Mouse (Mus musculus) MEL (cell line): Measurements from ENCODE around the gene Nomo1. TPM values are rescaled to one million over a fixed set of nuclear protein-coding genes. Genes with fewer than 3 reads are reported as not detected.

Experiments used
- DNase-seq: peaks from one replicate; pipeline ENCODE4 v3.0.0; 2011; ENCODE audit warnings: low read depth, low spot score
- H3K27ac ChIP-seq: 2 replicates; pipeline ENCODE4 v1.5.1; 2012; ENCODE audit warnings: low read depth, mild to moderate bottlenecking, control low read depth, low read length, moderate library complexity; ENCODE audit not compliant: control insufficient read depth
- H3K27me3 ChIP-seq, 2 experiments: fragments of 150-350 bp in 1 of 2; sonication (generic) in 1 of 2; 2 replicates each; pipeline ENCODE4 v1.6.1; 2012; ENCODE audit warnings: low read length in 2 of 2, mild to moderate bottlenecking in 2 of 2, improper control_type of control experiment in 1 of 2, moderate library complexity in 1 of 2; ENCODE audit not compliant: insufficient read depth in 2 of 2, control insufficient read depth in 1 of 2
- H3K36me3 ChIP-seq, 2 experiments: 2 replicates each; pipeline ENCODE4 v1.6.1; 2012 to 2014; ENCODE audit warnings: low read length in 2 of 2, improper control_type of control experiment in 1 of 2, inconsistent platforms in 1 of 2, mild to moderate bottlenecking in 1 of 2; ENCODE audit not compliant: insufficient read depth in 2 of 2, control insufficient read depth in 1 of 2
- H3K4me1 ChIP-seq, 2 experiments: fragments of 150-350 bp in 1 of 2; sonication (generic) in 1 of 2; 2 replicates each; pipeline ENCODE4 v1.6.1; 2012; ENCODE audit warnings: low read length in 2 of 2, improper control_type of control experiment in 1 of 2, mild to moderate bottlenecking in 1 of 2; ENCODE audit not compliant: insufficient read depth in 2 of 2, control insufficient read depth in 1 of 2
- H3K4me3 ChIP-seq, 2 experiments: fragments of 150-350 bp in 1 of 2; sonication (generic) in 1 of 2; 2 replicates each; pipeline ENCODE4 v1.5.1; 2012; ENCODE audit warnings: low read depth in 2 of 2, low read length in 2 of 2, mild to moderate bottlenecking in 2 of 2, moderate library complexity in 2 of 2, control low read depth in 1 of 2, improper control_type of control experiment in 1 of 2; ENCODE audit not compliant: control insufficient read depth in 1 of 2, insufficient read depth in 1 of 2
- H3K79me2 ChIP-seq: 2 replicates; pipeline ENCODE4 v1.6.1; 2012; ENCODE audit warnings: mild to moderate bottlenecking, low read length, moderate library complexity; ENCODE audit not compliant: control insufficient read depth, poor library complexity, insufficient read depth
- H3K9ac ChIP-seq: 2 replicates; pipeline ENCODE4 v1.6.1; 2012; ENCODE audit warnings: low read depth, mild to moderate bottlenecking, control low read depth, low read length, moderate library complexity; ENCODE audit not compliant: control insufficient read depth, poor library complexity, severe bottlenecking
- H3K9me3 ChIP-seq: fragments of 150-350 bp; sonication (generic); replicated peaks from 2 replicates; pipeline ENCODE4 v1.6.1; 2012; ENCODE audit warnings: mild to moderate bottlenecking, low read length, improper control_type of control experiment, moderate library complexity; ENCODE audit not compliant: insufficient read depth
- BHLHE40 ChIP-seq: IDR thresholded peaks from 2 replicates; pipeline ENCODE4 v1.6.1; 2012; ENCODE audit warnings: low read depth, mild to moderate bottlenecking, inconsistent platforms, low read length, improper control_type of control experiment, borderline replicate concordance
- CTCF ChIP-seq, 3 experiments: IDR thresholded peaks in 2 of 3; conservative IDR thresholded peaks in 1 of 3; 2 replicates each; pipeline ENCODE4 v1.5.1; 2011 to 2012; ENCODE audit warnings: low read length in 3 of 3, low read depth in 2 of 3, mild to moderate bottlenecking in 2 of 3, improper control_type of control experiment in 1 of 3, inconsistent platforms in 1 of 3, mixed read lengths in 1 of 3, moderate library complexity in 1 of 3; ENCODE audit not compliant: control insufficient read depth in 1 of 3, insufficient read depth in 1 of 3, poor library complexity in 1 of 3, severe bottlenecking in 1 of 3
- ELF1 ChIP-seq: IDR thresholded peaks from 2 replicates; pipeline ENCODE4 v1.6.1; 2014; ENCODE audit warnings: low read depth, mild to moderate bottlenecking, inconsistent platforms, low read length, improper control_type of control experiment, moderate library complexity
- EP300 ChIP-seq, 2 experiments: IDR thresholded peaks; 2 replicates each; pipeline ENCODE4 v1.6.1; 2011; ENCODE audit warnings: improper control_type of control experiment in 2 of 2, low read length in 2 of 2, low read depth in 1 of 2, mild to moderate bottlenecking in 1 of 2
- ETS1 ChIP-seq: IDR thresholded peaks from 2 replicates; pipeline ENCODE4 v1.6.1; 2012; ENCODE audit warnings: low read depth, mild to moderate bottlenecking, inconsistent platforms, low read length, improper control_type of control experiment, moderate library complexity
- GATA1 ChIP-seq: IDR thresholded peaks from 2 replicates; pipeline ENCODE4 v1.6.1; 2011; ENCODE audit warnings: low read depth, low read length, improper control_type of control experiment
- HCFC1 ChIP-seq: IDR thresholded peaks from 2 replicates; pipeline ENCODE4 v1.6.1; 2012; ENCODE audit warnings: low read depth, mild to moderate bottlenecking, inconsistent platforms, low read length, improper control_type of control experiment, moderate library complexity
- JUND ChIP-seq: IDR thresholded peaks from 2 replicates; pipeline ENCODE4 v1.6.1; 2011; ENCODE audit warnings: low read depth, mild to moderate bottlenecking, improper control_type of control experiment, low read length
- MAX ChIP-seq: IDR thresholded peaks from 2 replicates; pipeline ENCODE4 v1.6.1; 2011; ENCODE audit warnings: low read length, improper control_type of control experiment
- MAZ ChIP-seq: IDR thresholded peaks from 2 replicates; pipeline ENCODE4 v1.6.1; 2012; ENCODE audit warnings: low read depth, mild to moderate bottlenecking, inconsistent platforms, low read length, improper control_type of control experiment
- MXI1 ChIP-seq: IDR thresholded peaks from 2 replicates; pipeline ENCODE4 v1.6.1; 2011; ENCODE audit warnings: mild to moderate bottlenecking, low read depth, low read length, improper control_type of control experiment
- MYB ChIP-seq: IDR thresholded peaks from 2 replicates; pipeline ENCODE4 v1.6.1; 2011; ENCODE audit warnings: mild to moderate bottlenecking, low read depth, low read length, improper control_type of control experiment
- MYC ChIP-seq: IDR thresholded peaks from 2 replicates; pipeline ENCODE4 v1.6.1; 2011; ENCODE audit warnings: low read depth, mild to moderate bottlenecking, low read length, improper control_type of control experiment, moderate library complexity
- NELFE ChIP-seq: IDR thresholded peaks from 2 replicates; pipeline ENCODE4 v1.6.1; 2011; ENCODE audit warnings: low read depth, low read length, improper control_type of control experiment
- NRF1 ChIP-seq: IDR thresholded peaks from 2 replicates; pipeline ENCODE4 v1.6.1; 2014; ENCODE audit warnings: low read depth, mild to moderate bottlenecking, inconsistent platforms, low read length, improper control_type of control experiment, moderate library complexity; ENCODE audit not compliant: poor library complexity, insufficient read depth, severe bottlenecking
- POLR2A ChIP-seq, 2 experiments: IDR thresholded peaks; 2 replicates each; pipeline ENCODE4 v1.6.1; 2011 to 2012; ENCODE audit warnings: low read length in 2 of 2, mild to moderate bottlenecking in 2 of 2, control low read depth in 1 of 2, improper control_type of control experiment in 1 of 2, low read depth in 1 of 2, moderate library complexity in 1 of 2; ENCODE audit not compliant: control insufficient read depth in 1 of 2, insufficient read depth in 1 of 2, poor library complexity in 1 of 2
- POLR2AphosphoS2 ChIP-seq: IDR thresholded peaks from 2 replicates; pipeline ENCODE4 v1.6.1; 2011; ENCODE audit warnings: low read length, improper control_type of control experiment
- POLR2AphosphoS5 ChIP-seq: IDR thresholded peaks from 2 replicates; pipeline ENCODE4 v1.6.1; 2012; ENCODE audit warnings: low read depth, borderline replicate concordance, mild to moderate bottlenecking, inconsistent platforms, low read length, moderate library complexity, mixed read lengths
- RAD21 ChIP-seq: IDR thresholded peaks from 2 replicates; pipeline ENCODE4 v1.6.1; 2011; ENCODE audit warnings: mild to moderate bottlenecking, low read depth, low read length, improper control_type of control experiment
- RCOR1 ChIP-seq: IDR thresholded peaks from 2 replicates; pipeline ENCODE4 v1.6.1; 2012; ENCODE audit warnings: low read depth, mild to moderate bottlenecking, inconsistent platforms, low read length, improper control_type of control experiment
- SIN3A ChIP-seq: IDR thresholded peaks from 2 replicates; pipeline ENCODE4 v1.6.1; 2012; ENCODE audit warnings: low read length, improper control_type of control experiment, inconsistent platforms
- TAL1 ChIP-seq: IDR thresholded peaks from 2 replicates; pipeline ENCODE4 v1.6.1; 2012; ENCODE audit warnings: mild to moderate bottlenecking, inconsistent platforms, low read length, moderate library complexity, mixed read lengths
- TBP ChIP-seq: IDR thresholded peaks from 2 replicates; pipeline ENCODE4 v1.8.0; 2011; ENCODE audit warnings: low read depth, low read length, improper control_type of control experiment
- TCF12 ChIP-seq: IDR thresholded peaks from 2 replicates; pipeline ENCODE4 v1.6.1; 2014; ENCODE audit warnings: low read depth, mild to moderate bottlenecking, inconsistent platforms, low read length, improper control_type of control experiment, moderate library complexity
- USF1 ChIP-seq: IDR thresholded peaks from 2 replicates; pipeline ENCODE4 v1.6.1; 2014; ENCODE audit warnings: low read depth, mild to moderate bottlenecking, inconsistent platforms, low read length, improper control_type of control experiment, moderate library complexity
- ZNF384 ChIP-seq: IDR thresholded peaks from 2 replicates; pipeline ENCODE4 v1.6.1; 2012; ENCODE audit warnings: low read depth, mild to moderate bottlenecking, inconsistent platforms, low read length, improper control_type of control experiment
- polyA plus RNA-seq, 2 experiments: library from polyadenylated mRNA; stranded (reverse) in 1 of 2; unstranded in 1 of 2; fragments of >175 nt in 1 of 2; fragments of >200 nt in 1 of 2; gene quantifications; 2 replicates each; pipeline versions ENCODE4 v1.2.1 to v1.2.4; 2012; ENCODE audit warnings: low replicate concordance in 2 of 2, low read depth in 1 of 2; ENCODE audit not compliant: insufficient read length in 2 of 2, insufficient read depth in 1 of 2, missing spikeins in 1 of 2
- total RNA-seq: library from RNA; depleted of rRNA; stranded (reverse); fragments of 300-350 nt; gene quantifications from 2 replicates; pipeline ENCODE4 v1.2.3, GENCODE M21; 2012

The Nomo1 gene
- total and polyA plus RNA-seq, 3 experiments: 195 to 1,239 (median 197) TPM

GRCm38 (mm10) chr7:46034991-46035390, 1.5 kb downstream of the Nomo1 start:
- Histone ChIP-seq H3K4me1 (peaks cover 5 to 20% of the 10 kb centered on the region in 2 experiments), H3K27me3 (no peaks in the 10 kb centered on the region), H3K27ac (peak overlapping the region; percentile 84), H3K4me3 (peak overlapping the region; percentile 77 to 90), H3K9ac (peak overlapping the region; percentile 96), H3K79me2 (peaks cover 24% of the 10 kb centered on the region)
- peak; percentile 31 for TF ChIP-seq MXI1
- TF ChIP-seq MAZ: no peak
- no peak for TF ChIP-seq USF1
- TF ChIP-seq RCOR1: peak; percentile 24; the same call in 1 of the 2 replicates
- TF ChIP-seq, all 39 proteins: peak for 2
- H3K36me3 ChIP-seq: peaks cover 0 to 15% of the 10 kb centered on the region in 2 experiments; a peak in 3 of 4 replicates
- DNase-seq: peak; percentile 49
- no peaks in the 10 kb centered on the region for H3K9me3 ChIP-seq

GRCm38 (mm10) chr7:46035468-46035867, 2.0 kb downstream of the Nomo1 start:
- Histone ChIP-seq H3K27me3 (no peaks in the 10 kb centered on the region), H3K4me3 (peak overlapping the region in 1 of 2 experiments; percentile 3; a peak in 2 of 4 replicates), H3K27ac (peak overlapping the region; percentile 84), H3K9me3 (no peaks in the 10 kb centered on the region), H3K9ac (peak overlapping the region; percentile 96; the same call in 1 of the 2 replicates), H3K4me1 (peaks cover 5 to 20% of the 10 kb centered on the region in 2 experiments), H3K36me3 (peaks cover 0 to 15% of the 10 kb centered on the region in 2 experiments; a peak in 3 of 4 replicates), H3K79me2 (peaks cover 24% of the 10 kb centered on the region)
- DNase-seq: peak; percentile 87
- TF ChIP-seq EP300 (IDR thresholded peaks at IDR 0.05; ENCODE audit: low read depth in 1 of 2, low read length in 2 of 2) (peak; percentile 85 to 87), TCF12 (peak; percentile 82), SIN3A (peak; percentile 87), USF1 (no peak), ZNF384 (peak; percentile 61), TBP (peak; percentile 91), TAL1 (peak; percentile 76), ETS1 (0 out of 2 replicates have a peak, but pooled peaks have one; percentile 56), POLR2A (IDR thresholded peaks at IDR 0.05; ENCODE audit: control insufficient read depth in 1 of 2, insufficient read depth in 1 of 2, low read depth in 1 of 2, low read length in 2 of 2, poor library complexity in 1 of 2) (peak in 1 of 2 experiments; percentile 51; a peak in 2 of 4 replicates), MXI1 (peak; percentile 28; the same call in 1 of the 2 replicates), HCFC1 (no peak), ELF1 (no peak), MYC (no peak), POLR2AphosphoS2 (peak; percentile 33; the same call in 1 of the 2 replicates), NELFE (peak; percentile 35; the same call in 1 of the 2 replicates), NRF1 (no peak), CTCF (IDR thresholded peaks at IDR 0.05 in 2 of 3, conservative IDR thresholded peaks at IDR 0.05 in 1 of 3; ENCODE audit: control insufficient read depth in 1 of 3, insufficient read depth in 1 of 3, low read depth in 2 of 3, low read length in 3 of 3, poor library complexity in 1 of 3, severe bottlenecking in 1 of 3) (no peak), BHLHE40 (no peak), RAD21 (no peak), GATA1 (peak; percentile 80), JUND (peak; percentile 27; the same call in 1 of the 2 replicates), MAX (no peak), RCOR1 (0 out of 2 replicates have a peak, but pooled peaks have one; percentile 17), MYB (0 out of 2 replicates have a peak, but pooled peaks have one; percentile 17), POLR2AphosphoS5 (no peak)
